Mouse (Mus musculus): ENCODE data around the gene Nos1ap. TPM values are rescaled to one million over a fixed set of nuclear protein-coding genes. Genes with fewer than 3 reads are reported as not detected.

Nos1ap gene
- polyA plus RNA-seq, 1 experiment from 2014 or later = 16.3 TPM

DNA sequence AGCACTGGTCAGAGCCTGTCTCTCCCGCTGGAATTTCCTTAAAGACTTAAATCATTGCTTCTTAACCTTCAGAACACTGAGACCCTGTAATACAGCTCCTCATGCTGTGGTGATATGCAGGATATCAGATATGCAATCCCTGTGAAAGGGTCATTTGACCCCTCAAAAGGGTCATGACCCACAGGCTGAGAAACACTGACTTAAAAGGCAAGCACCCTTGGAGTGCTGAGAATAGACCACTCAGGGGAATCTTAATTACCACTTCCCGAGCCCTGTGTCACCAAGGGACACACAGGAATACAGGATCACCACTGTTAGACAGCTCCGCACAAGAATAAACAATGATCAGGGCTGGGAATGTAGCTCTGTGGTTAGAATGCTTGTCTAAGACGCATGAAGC is 91.0 kb downstream of the Nos1ap start:
- Histone ChIP-seq H3K4me3 (replicated peaks; ENCODE audit: low read depth, low read length) (no peak overlapping the region), H3K9me3 (replicated peaks; ENCODE audit: low read length) (no peaks in the 10 kb centered on the region), H3K4me1 (replicated peaks; ENCODE audit: insufficient read depth, low read length) (no peaks in the 10 kb centered on the region), H3K27me3 (ENCODE audit: insufficient read depth, low read length) (no peaks in the 10 kb centered on the region), H3K9ac (ENCODE audit: low read depth, low read length) (no peak overlapping the region), H3K36me3 (ENCODE audit: insufficient read depth, low read length) (no peaks in the 10 kb centered on the region), H3K27ac (no peak overlapping the region), H3K4me2 (ENCODE audit: low read length) (no peak overlapping the region)
- WGBS = 54% methylated on average over 4 of the region's 4 CpGs
- no peak for TF ChIP-seq CTCF (IDR thresholded peaks at IDR 0.05; ENCODE audit: low read depth)
- ATAC-seq (replicated peaks; ENCODE audit: low FRiP score, low read depth) (no peak), DNase-seq (ENCODE audit: low spot score) (no peak)

DNA sequence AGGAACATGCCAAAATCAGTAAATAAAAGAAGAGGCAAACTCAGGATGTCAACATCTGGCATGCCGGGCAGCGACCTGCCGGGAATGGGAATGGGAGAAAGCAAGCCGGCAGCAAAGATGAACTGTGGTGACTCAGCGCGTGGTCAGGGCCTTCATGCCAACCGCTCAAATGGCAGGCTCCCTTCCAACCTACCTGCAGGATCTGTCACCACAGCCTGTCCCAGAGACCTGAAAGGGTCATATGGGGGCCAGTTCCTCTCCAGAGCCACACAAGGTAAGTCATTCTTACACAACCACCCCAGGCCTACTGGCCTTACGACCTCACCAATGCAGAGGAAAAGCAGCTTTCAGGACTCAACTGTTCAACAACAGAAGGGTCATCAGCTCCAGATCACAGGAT is 93.4 kb downstream of the Nos1ap start:
- no peak for TF ChIP-seq CTCF (IDR thresholded peaks at IDR 0.05; ENCODE audit: low read depth)
- Histone ChIP-seq H3K9me3 (replicated peaks; ENCODE audit: low read length) (no peaks in the 10 kb centered on the region), H3K4me1 (replicated peaks; ENCODE audit: insufficient read depth, low read length) (no peaks in the 10 kb centered on the region), H3K27me3 (ENCODE audit: insufficient read depth, low read length) (no peaks in the 10 kb centered on the region), H3K27ac (no peak overlapping the region), H3K9ac (ENCODE audit: low read depth, low read length) (no peak overlapping the region), H3K4me3 (replicated peaks; ENCODE audit: low read depth, low read length) (no peak overlapping the region), H3K4me2 (ENCODE audit: low read length) (no peak overlapping the region), H3K36me3 (ENCODE audit: insufficient read depth, low read length) (no peaks in the 10 kb centered on the region)
- DNase-seq (ENCODE audit: low spot score) (no peak), ATAC-seq (replicated peaks; ENCODE audit: low FRiP score, low read depth) (no peak)
- WGBS = 86% methylated on average over 8 of the region's 8 CpGs

DNA sequence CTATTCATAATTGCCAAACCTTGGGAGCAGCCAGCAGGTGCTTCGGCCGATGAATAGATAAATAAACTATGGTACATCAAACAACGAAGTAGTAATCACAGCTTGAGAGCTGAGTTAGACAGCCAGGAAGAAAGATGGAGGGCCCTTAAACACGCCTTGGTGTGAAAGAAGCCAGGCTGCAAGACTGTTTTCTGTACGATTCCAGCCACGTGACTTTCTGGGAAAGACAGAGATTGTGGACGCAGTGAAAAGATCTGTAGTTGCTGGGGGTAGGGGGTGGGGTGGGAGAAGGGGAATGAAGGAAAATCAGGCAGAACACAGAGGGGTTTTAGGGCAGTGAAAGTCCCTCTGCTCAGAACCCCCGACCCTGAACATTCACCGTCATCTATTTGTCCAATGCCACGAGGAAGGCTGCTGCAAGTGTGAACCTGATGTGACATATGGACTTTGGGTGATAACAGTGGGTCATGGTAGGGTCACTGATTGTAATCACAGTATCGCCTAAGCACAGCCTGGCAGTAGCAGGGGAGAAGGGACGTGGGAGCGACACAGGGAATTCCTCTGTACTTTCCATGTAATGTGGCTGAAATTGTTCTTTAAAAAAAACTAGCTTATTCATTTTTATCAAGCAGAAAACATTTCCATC is 94.0 kb downstream of the Nos1ap start:
- no peak overlapping the region for H3K27ac ChIP-seq
- no peak for DNase-seq (ENCODE audit: low spot score)
- no peaks in the 10 kb centered on the region for H3K27me3 ChIP-seq (ENCODE audit: insufficient read depth, low read length)
- H3K4me3 ChIP-seq (replicated peaks; ENCODE audit: low read depth, low read length) = no peak overlapping the region
- H3K4me1 ChIP-seq (replicated peaks; ENCODE audit: insufficient read depth, low read length) = no peaks in the 10 kb centered on the region
- ATAC-seq (replicated peaks; ENCODE audit: low FRiP score, low read depth) = no peak
- TF ChIP-seq CTCF (IDR thresholded peaks at IDR 0.05; ENCODE audit: low read depth) = no peak
- H3K4me2 ChIP-seq (ENCODE audit: low read length) = no peak overlapping the region
- H3K36me3 ChIP-seq (ENCODE audit: insufficient read depth, low read length) = no peaks in the 10 kb centered on the region
- WGBS = 47% methylated on average over 13 of the region's 13 CpGs
- no peak overlapping the region for H3K9ac ChIP-seq (ENCODE audit: low read depth, low read length)
- H3K9me3 ChIP-seq (replicated peaks; ENCODE audit: low read length) = no peaks in the 10 kb centered on the region

DNA sequence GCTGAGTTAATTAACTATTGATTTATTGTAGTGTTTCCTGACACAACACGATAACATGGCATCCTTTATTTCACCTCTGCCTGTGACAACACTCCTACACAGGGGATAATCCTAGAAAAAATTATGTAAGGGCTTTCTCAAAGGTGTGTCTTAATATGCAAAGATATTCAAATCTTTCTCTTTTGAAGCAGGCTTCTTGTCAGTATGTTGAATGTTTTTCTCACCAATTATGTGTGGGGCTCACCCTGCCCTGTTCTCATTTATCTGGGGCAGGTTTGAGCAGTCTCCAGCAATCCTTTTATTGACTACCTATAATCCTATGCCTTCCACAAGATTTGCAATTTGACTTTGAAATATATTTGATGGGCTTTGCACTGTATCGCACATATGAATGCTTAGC is 97.1 kb downstream of the Nos1ap start:
- ATAC-seq (replicated peaks; ENCODE audit: low FRiP score, low read depth) = no peak
- no peak overlapping the region for H3K27ac ChIP-seq
- no peak overlapping the region for H3K4me3 ChIP-seq (replicated peaks; ENCODE audit: low read depth, low read length)
- H3K4me1 ChIP-seq (replicated peaks; ENCODE audit: insufficient read depth, low read length) = no peaks in the 10 kb centered on the region
- no peak for DNase-seq (ENCODE audit: low spot score)
- TF ChIP-seq CTCF (IDR thresholded peaks at IDR 0.05; ENCODE audit: low read depth) = no peak
- no peak overlapping the region for H3K4me2 ChIP-seq (ENCODE audit: low read length)
- H3K9me3 ChIP-seq (replicated peaks; ENCODE audit: low read length) = no peaks in the 10 kb centered on the region
- 66% methylated on average over 2 of the region's 2 CpGs for WGBS
- no peaks in the 10 kb centered on the region for H3K36me3 ChIP-seq (ENCODE audit: insufficient read depth, low read length)
- no peaks in the 10 kb centered on the region for H3K27me3 ChIP-seq (ENCODE audit: insufficient read depth, low read length)
- H3K9ac ChIP-seq (ENCODE audit: low read depth, low read length) = no peak overlapping the region

DNA sequence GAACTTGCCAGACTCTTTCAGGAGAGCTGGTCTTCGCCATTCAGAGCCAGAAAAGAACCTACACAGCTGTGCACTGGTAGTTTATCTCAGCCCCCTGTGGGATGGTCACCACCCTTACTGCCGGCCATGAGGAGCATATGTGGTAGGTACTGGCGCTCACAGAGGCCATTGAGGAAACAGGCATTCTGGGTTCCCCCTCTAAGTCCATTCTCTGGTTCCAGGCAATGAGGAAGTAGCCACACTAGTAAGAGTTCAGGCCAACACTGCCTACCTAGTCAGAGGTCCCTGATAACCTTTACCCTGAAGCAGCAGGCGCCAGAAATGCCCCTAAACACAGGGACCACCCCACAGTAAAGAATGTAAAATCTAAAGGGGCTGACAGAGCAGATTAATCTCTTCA is 97.6 kb downstream of the Nos1ap start:
- no peak for DNase-seq (ENCODE audit: low spot score)
- no peak for TF ChIP-seq CTCF (IDR thresholded peaks at IDR 0.05; ENCODE audit: low read depth)
- WGBS = 76% methylated on average over 4 of the region's 4 CpGs

DNA sequence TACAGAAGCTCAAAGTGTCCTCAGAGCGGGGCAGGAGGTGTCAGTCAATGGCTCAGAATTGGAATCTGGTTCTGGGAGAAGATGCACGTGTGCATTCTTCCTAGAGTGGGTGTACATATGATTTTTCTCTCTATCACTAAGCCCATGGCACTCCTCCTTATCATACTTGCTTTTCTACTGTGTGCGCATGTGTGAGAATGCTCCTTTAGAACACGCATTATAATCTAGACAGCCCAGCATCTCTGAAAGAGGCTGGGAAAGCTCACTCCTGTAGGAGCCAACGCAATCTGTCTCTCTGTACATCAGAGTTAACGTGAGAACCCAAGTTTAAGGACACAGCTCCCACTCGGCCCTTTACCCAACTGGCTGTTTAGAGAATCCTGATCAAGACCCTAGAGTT is 99.7 kb downstream of the Nos1ap start:
- Histone ChIP-seq H3K4me2 (ENCODE audit: low read length) (no peak overlapping the region), H3K36me3 (ENCODE audit: insufficient read depth, low read length) (no peaks in the 10 kb centered on the region), H3K27me3 (ENCODE audit: insufficient read depth, low read length) (no peaks in the 10 kb centered on the region), H3K9ac (ENCODE audit: low read depth, low read length) (no peak overlapping the region), H3K27ac (no peak overlapping the region), H3K4me1 (replicated peaks; ENCODE audit: insufficient read depth, low read length) (no peaks in the 10 kb centered on the region), H3K9me3 (replicated peaks; ENCODE audit: low read length) (no peaks in the 10 kb centered on the region), H3K4me3 (replicated peaks; ENCODE audit: low read depth, low read length) (no peak overlapping the region)
- TF ChIP-seq CTCF (IDR thresholded peaks at IDR 0.05; ENCODE audit: low read depth) = no peak
- DNase-seq (ENCODE audit: low spot score) (no peak), ATAC-seq (replicated peaks; ENCODE audit: low FRiP score, low read depth) (no peak)
- 86% methylated on average over 7 of the region's 7 CpGs for WGBS

More for the DNA sequence above, 97.6 kb downstream of the Nos1ap start:
- Histone ChIP-seq H3K4me2 (ENCODE audit: low read length) (no peak overlapping the region), H3K4me1 (replicated peaks; ENCODE audit: insufficient read depth, low read length) (no peaks in the 10 kb centered on the region), H3K27me3 (ENCODE audit: insufficient read depth, low read length) (no peaks in the 10 kb centered on the region), H3K9me3 (replicated peaks; ENCODE audit: low read length) (no peaks in the 10 kb centered on the region), H3K4me3 (replicated peaks; ENCODE audit: low read depth, low read length) (no peak overlapping the region), H3K27ac (no peak overlapping the region), H3K36me3 (ENCODE audit: insufficient read depth, low read length) (no peaks in the 10 kb centered on the region), H3K9ac (ENCODE audit: low read depth, low read length) (no peak overlapping the region)
- ATAC-seq (replicated peaks; ENCODE audit: low FRiP score, low read depth) = no peak

DNA sequence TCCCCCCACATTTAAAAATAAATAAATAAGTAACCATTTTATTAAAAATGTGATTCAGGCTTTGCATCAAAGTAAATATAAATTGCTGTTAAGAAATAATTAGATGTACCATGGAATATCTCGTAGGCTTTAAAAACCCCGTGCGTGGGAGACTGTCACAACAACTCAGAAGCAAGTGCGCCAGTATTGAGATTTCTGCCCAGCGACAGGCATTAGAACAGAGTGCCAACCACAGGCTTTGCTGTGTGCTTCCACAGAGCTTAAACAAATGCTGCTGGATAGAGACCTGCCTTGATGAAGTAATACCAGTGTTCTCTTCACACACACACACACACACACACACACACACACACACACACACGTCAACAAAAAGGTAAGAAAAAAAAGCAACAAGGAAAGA is 100.2 kb downstream of the Nos1ap start:
- DNase-seq (ENCODE audit: low spot score) = no peak
- 77% methylated on average over 6 of the region's 6 CpGs for WGBS
- Histone ChIP-seq H3K9me3 (replicated peaks; ENCODE audit: low read length) (no peaks in the 10 kb centered on the region), H3K36me3 (ENCODE audit: insufficient read depth, low read length) (no peaks in the 10 kb centered on the region), H3K27ac (no peak overlapping the region), H3K9ac (ENCODE audit: low read depth, low read length) (no peak overlapping the region), H3K4me1 (replicated peaks; ENCODE audit: insufficient read depth, low read length) (no peaks in the 10 kb centered on the region), H3K4me3 (replicated peaks; ENCODE audit: low read depth, low read length) (no peak overlapping the region), H3K4me2 (ENCODE audit: low read length) (no peak overlapping the region), H3K27me3 (ENCODE audit: insufficient read depth, low read length) (no peaks in the 10 kb centered on the region)
- no peak for TF ChIP-seq CTCF (IDR thresholded peaks at IDR 0.05; ENCODE audit: low read depth)
- ATAC-seq (replicated peaks; ENCODE audit: low FRiP score, low read depth) = no peak
